Mouse (Mus musculus) brain, embryonic 14.5 days (tissue): ENCODE measurements around the gene Podxl2.

ENCODE experiments used
- CTCF ChIP-seq: fragments of 200-500 bp; IDR thresholded peaks from 2 replicates; pipeline ENCODE4 v1.5.1; 2012; ENCODE audit warnings: inconsistent platforms, mild to moderate bottlenecking, moderate library complexity, borderline replicate concordance; ENCODE audit not compliant: insufficient read depth, insufficient read length; ENCODE audit errors: extremely low read depth
- POLR2A ChIP-seq: fragments of 200-500 bp; IDR thresholded peaks from 2 replicates; pipeline ENCODE4 v1.6.1; 2012; ENCODE audit warnings: mild to moderate bottlenecking, inconsistent platforms, borderline replicate concordance; ENCODE audit not compliant: poor library complexity, insufficient read depth, insufficient read length, severe bottlenecking; ENCODE audit errors: extremely low read depth

GRCm38 (mm10) chr6:88841781-88842689 lies 32.8 kb downstream of the Podxl2 start, which contains the start of gene Abtb1:
- TF ChIP-seq CTCF (peak; percentile 47), POLR2A (peak; percentile 54; the same call in 1 of the 2 replicates)
